Mouse (Mus musculus): Measurements from ENCODE around the gene Nmrk2. TPM values are rescaled to one million over a fixed set of nuclear protein-coding genes. Genes with fewer than 3 reads are reported as not detected.
A peak's percentile ranks its signal among the peaks of the same experiment; 100 is the strongest.
"Not testable (repeated sequence)": the region's sequence is repeated elsewhere in the genome, so short reads cannot be mapped to it uniquely, and the experiment has no call there.

The Nmrk2 gene
- total RNA-seq, 2 experiments from 2014 or later: 7.8 to 7.9 TPM

DNA sequence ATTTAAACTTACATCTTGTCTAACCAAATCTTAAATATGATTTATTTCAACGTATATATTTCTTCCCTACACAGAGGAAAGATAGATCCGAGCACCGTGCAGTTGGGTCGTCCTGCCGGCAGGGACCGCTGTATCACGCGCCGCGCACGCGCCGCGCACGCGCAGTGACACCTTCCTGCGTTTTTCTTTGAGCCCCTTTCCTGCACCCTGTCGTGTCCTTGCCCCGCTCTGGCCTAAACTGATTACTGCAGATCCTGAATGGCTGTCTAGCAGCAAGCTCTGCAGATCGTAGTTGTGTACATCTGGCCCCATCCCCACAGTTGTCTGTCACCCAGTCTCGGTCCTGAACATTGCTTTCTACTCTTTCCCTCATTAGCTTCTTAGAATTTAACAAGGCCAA is 28.7 kb downstream of the Nmrk2 start:
- intact Hi-C loops (cut with DNase I): no loop called here

DNA sequence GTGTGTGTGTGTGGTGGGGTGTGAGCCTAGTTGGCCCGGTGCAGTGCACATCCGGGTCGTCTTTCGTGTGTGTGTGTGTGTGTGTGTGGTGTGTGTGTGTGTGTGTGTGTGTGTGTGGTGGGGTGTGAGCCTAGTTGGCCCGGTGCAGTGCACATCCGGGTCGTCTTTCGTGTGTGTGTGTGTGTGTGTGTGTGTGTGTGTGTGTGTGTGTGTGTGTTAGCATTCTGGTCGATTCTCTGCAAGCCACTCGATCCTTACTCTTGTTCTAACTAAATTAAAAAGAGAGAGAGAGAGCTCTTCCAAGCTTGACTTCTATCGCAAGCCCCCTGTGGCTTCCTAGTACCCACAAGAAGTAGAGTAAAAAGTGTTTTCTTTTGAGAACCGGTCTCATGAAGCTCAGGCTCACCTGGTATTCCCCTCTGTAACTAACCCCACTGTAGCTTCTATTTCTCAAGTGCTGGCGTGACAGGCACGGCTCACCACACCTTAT is 32.4 kb downstream of the Nmrk2 start:
- intact Hi-C loops (cut with DNase I); DNase-seq: not testable (repeated sequence)

More for the DNA sequence above, 28.7 kb downstream of the Nmrk2 start:
- peak; percentile 84 to 87 for DNase-seq

DNA sequence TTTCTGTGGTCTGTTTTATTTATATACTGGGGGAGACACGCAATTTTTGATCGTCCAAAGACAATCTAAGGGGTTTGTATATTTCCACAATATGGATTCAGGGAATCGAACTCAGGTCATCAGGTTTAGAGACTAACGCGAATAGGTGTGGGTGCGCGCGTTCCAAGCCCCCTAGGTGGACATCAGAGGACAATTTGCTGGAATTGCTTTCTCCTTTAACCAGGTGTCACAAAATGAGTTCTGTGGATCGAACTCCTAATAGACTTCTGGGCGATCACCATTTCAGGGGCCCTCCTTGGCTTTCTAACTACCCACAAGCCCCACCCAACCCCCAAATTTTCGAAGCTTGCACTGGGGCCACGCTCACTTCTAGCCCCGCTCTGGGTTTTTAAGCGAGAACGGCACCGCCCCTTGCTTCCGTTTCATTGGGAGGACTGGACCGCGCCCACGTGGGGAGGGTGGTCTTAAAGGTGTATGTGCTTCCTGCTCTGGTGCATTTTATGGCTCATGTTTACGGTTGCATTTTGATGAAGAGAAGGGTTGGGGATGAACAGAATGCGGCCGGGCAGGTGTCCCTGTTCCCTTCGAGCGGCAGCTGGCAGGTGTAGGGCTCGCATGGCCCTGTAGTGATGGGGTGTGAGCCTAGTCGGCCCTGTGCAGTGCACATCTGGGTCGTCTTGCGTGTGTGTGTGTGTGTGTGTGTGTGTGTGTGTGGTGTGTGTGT is 33.2 kb downstream of the Nmrk2 start:
- intact Hi-C loops (cut with DNase I): no loop called here

DNA sequence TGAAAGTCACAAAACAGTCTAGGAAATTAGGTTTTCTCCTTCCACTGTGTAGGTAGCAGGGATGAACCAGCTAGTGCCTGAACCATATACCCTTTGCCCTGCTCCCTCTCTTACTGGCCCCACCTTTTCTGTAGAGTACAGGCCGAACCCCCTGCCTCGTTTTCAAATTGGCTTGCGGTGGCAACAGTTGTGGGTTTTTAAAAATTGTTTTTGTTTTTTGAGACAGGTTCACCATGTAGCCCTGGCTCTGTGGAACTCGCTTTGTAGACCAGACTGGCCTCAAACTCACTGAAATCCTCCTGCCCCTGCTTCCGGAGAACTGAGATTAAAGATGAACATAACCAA is 33.8 kb downstream of the Nmrk2 start:
- no peak for DNase-seq
- intact Hi-C loops (cut with DNase I): no loop called here

More for the DNA sequence above, 33.2 kb downstream of the Nmrk2 start:
- peak; percentile 85 for DNase-seq

DNA sequence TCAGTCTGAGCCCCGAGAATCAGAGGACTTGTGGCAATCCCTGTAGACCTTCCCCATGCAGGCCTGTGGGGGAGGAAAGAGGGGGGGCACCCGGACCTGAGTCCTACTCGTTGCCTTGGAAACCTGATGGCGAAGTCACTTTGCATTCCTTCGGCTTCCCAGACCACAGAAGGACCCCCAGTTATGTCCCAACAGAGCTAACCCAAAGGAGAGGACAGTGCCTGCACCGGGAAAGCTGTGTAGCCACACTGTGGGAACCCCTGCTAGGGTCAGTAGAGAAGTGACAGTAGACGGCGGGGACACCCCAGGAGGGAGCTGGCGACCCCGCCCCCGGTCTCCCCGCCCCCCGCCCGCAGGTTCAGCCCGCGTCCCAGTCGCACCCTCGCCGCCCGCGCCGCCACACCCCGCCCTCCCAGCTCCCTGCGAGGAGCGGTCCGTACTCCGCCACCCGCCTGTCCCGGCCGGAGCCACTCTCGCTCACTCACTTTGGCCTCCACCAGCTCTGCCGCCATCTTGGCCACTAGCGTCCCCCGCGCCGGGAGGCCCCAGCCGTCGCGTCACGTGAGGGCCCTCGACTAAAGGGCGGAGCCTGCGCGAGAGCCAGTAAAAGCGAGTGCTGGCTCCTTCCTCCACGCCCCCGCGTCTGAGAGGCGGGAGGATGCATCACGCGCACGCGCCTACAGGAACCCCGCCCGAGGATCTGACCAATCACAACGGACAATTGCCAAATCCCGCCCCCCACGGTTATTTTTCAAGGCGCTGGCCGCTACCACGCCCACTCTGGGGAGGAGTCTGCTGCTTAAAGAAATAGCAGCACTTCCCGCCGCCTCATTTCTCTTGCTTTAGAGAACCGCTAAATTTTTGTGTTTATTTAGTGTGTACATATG is 34.4 kb downstream of the Nmrk2 start, which contains the start of gene Pias4:
TSS of gene Pias4 (minus strand) at position 724 of the 887 bp plus-strand sequence.
- peak; percentile 100 for DNase-seq
- intact Hi-C loops (cut with DNase I): no loop called here

DNA sequence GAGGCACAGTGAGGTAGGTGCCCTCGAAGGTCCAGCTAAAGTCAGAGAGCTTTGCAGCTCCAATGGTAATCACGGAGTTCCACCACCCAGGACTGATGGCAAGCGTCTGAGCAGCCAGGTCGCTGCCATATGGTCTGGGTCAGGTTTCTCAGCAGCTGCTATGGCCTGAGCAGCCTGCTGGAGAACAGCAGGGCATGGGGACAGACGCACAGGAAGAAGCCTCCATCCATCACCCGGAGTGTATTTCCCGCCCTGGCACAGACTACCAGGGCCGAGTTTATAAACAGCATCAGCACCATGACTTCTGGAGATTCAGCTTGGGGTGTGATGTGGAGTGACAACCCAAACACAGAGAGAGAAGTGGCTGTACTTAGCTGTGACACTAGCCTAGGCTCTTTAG is 36.7 kb downstream of the Nmrk2 start:
- intact Hi-C loops (cut with DNase I): loop anchor here (2.0 kb wide), 1 partner anchor 18 kb away; no protein-coding TSS in a partner anchor
- no peak for DNase-seq

DNA sequence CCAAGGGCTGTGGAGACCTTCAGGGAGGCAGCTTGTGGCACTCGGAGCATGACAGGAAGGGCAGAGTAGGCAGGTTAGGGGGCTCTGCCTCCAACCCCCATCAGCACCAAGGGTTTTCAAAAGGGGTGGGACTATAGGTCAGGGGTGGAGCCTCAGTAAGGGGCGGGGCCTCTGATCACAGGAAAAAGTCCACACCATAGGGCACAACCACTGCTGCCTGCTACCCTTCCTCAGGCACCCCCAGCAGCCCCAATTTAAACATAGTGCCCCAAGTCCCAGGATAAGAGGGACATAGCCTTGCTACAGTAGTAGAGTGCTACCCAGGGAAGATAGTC is 39.6 kb downstream of the Nmrk2 start:
- intact Hi-C loops (cut with DNase I): loop anchor here (5.0 kb wide), 1 partner anchor 140 kb away; no protein-coding TSS in a partner anchor

DNA sequence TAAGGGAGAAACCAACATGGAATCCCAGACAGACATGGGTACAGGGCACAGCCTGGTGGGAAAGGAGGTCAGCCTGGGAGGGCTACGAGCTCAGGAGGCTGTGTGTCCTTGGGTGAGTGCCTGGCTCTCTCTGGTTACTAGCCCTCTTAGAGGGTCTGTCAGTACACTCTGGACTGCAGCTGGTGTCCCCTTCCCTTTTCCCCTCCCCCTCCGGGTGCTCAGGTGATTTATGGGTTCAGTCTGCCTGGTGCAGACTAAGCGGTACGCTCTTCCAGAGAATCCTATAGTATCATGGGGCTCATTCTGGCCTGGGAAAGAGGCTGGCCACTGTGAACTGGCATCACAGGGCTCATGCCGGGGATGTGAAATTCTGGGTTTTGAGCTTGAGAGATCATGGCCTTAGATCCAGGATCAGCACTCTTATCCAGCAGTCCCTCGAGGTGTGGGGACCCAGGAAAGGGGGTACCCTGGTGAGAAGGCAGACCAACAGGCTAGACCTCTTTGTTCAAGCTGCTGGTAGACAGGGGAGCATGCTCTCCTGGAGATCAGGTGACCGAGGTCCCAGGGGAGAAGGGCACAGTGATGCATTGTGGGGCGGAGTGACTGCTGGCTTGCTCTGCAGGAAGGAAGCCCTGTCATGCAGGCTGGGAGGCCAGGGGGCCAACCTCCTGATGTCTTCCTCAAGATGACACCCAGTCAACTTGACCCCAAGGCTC is 40.1 kb downstream of the Nmrk2 start:
- no peak for DNase-seq
- intact Hi-C loops (cut with DNase I): loop anchor here (5.0 kb wide), 1 partner anchor 139 kb away; no protein-coding TSS in a partner anchor

More for the DNA sequence above, 39.6 kb downstream of the Nmrk2 start:
- DNase-seq: no peak

DNA sequence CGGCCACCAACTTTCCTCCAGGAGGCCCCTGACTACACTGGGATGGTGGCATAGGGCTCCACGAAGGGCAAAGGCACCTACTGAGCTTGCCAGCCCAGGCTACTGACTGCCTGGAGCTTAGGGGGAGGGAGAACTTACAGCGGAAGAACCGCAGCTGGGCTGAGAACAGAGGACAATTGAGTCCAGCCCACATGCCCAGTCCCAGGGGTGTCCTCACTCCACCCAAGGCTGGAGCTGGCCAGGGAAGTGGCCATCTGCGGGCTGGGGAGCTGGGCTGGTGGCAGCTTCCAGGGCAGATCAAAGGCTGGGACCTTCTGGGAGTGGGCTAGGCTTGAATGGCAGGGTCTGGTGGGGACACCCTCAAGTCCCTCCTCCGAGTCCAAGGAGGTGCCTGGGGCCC is 47.1 kb downstream of the Nmrk2 start:
- intact Hi-C loops (cut with DNase I): no loop called here

DNA sequence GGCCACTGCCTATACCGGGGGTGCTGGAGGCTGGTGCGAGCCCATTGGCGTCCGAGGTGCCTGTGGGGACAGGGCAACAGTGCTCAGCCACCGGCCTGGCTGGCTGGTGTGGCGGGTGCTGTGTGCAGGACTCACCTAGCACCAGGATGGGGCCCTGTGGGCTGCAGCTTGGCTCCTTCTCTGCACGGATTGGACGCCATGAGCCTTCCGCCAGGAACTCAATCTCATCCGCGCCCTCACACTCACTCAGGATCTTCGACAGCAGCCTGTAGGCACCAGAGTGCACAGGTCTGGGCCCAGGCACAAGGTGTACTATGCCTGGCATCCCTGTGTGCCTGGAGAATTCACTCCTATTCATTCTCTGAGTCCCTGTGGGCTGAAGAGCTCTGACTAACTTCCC is 47.5 kb downstream of the Nmrk2 start:
- intact Hi-C loops (cut with DNase I): no loop called here
- DNase-seq: no peak

More for the DNA sequence above, 47.1 kb downstream of the Nmrk2 start:
- DNase-seq: no peak

DNA sequence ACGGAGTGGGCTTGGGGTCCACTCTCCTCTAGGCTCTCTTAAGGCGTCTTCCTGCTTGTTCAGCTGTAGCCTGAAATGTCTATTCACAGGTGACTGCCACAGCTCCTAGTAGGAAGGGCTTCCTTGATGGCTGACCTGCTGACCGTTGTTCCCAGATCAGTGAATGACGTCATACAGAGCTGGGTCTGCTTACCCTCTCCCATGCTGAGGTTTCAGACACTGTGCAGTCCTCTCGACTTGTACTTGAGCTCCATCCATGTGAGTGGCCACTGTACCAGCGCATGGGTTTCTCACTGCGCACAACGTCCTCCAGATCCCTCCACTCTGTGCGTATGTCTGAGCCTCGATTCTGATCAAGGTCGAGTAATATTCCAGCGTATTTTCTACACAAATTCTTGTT is 49.2 kb downstream of the Nmrk2 start:
- DNase-seq: no peak
- intact Hi-C loops (cut with DNase I): no loop called here

DNA sequence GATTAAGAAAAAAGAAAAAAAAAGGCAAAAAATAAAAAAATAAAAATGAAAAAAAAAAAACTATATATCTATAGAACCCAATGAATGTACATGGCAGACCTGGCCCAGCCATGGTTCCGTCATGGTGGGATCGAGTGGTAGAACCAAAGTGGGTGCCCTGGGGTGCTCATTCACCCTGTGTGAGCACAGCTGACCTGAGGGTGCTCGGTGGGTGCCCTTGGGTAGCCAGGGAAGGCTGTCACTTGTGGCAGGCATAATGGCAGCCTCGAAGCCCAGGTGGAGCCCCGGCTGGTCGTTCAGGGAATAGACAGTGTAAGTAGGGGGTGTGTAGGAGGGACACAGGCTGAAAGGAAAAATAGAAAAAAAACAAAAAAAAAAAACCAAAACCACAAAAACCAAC is 50.6 kb downstream of the Nmrk2 start:
- intact Hi-C loops (cut with DNase I): no loop called here
- DNase-seq: no peak

Other genes with a start within 250 kb of the Nmrk2 start
- under 1 TPM; 0.22 to 0.67 TPM for gene Gng7, start 187.1 kb downstream of the Nmrk2 start, total RNA-seq (2021)
- gene Diras1, start 176.4 kb downstream of the Nmrk2 start, total RNA-seq (2021): not detected
- gene Slc39a3, start 164.6 kb downstream of the Nmrk2 start, total RNA-seq (2021): 10 to 100 TPM; 14.5 to 14.6 TPM
- gene Sgta, start 141.9 kb downstream of the Nmrk2 start, total RNA-seq (2021): 10 to 100 TPM; 96.1 to 99.9 TPM
- gene Thop1, start 132.0 kb downstream of the Nmrk2 start, total RNA-seq (2021): 10 to 100 TPM; 11.9 to 13.1 TPM
- gene Creb3l3, start 103.2 kb downstream of the Nmrk2 start, total RNA-seq (2021): 1 to 10 TPM in 1 of 2 experiments, under 1 TPM in 1; 0.95 to 1.1 TPM
- 100 to 1,000 TPM; 113 to 125 TPM for gene Map2k2, start 96.1 kb downstream of the Nmrk2 start, total RNA-seq (2021)
- 10 to 100 TPM; 37.9 to 39.5 TPM for gene Zbtb7a, start 66.8 kb downstream of the Nmrk2 start, total RNA-seq (2021)
- 10 to 100 TPM; 14.0 to 17.1 TPM for gene Pias4, start 34.1 kb downstream of the Nmrk2 start, total RNA-seq (2021)
- gene Eef2, start 25.4 kb downstream of the Nmrk2 start, total RNA-seq (2021): 1,000 to 10,000 TPM; 1,005 to 1,085 TPM
- 10 to 100 TPM; 31.0 to 31.3 TPM for gene Dapk3, start 19.0 kb downstream of the Nmrk2 start, total RNA-seq (2021)
- gene 4930442H23Rik, start 18.2 kb downstream of the Nmrk2 start, total RNA-seq (2021): not detected
- gene Atcay, start 28.8 kb upstream of the Nmrk2 start, total RNA-seq (2021): under 1 TPM in 1 of 2 experiments, not detected in 1; 0.11 TPM
- gene Zfr2, start 31.1 kb upstream of the Nmrk2 start, total RNA-seq (2021): 1 to 10 TPM; 2.5 to 3.6 TPM
- under 1 TPM; 0.39 to 0.41 TPM for gene Matk, start 50.9 kb upstream of the Nmrk2 start, total RNA-seq (2021)
- gene Mrpl54, start 64.9 kb upstream of the Nmrk2 start, total RNA-seq (2021): 10 to 100 TPM; 95.2 to 97.4 TPM
- gene Apba3, start 64.9 kb upstream of the Nmrk2 start, total RNA-seq (2021): 100 to 1,000 TPM; 102 to 108 TPM
- under 1 TPM in 1 of 2 experiments, not detected in 1; 0.19 TPM for gene Tjp3, start 89.5 kb upstream of the Nmrk2 start, total RNA-seq (2021)
- 10 to 100 TPM; 31.5 to 33.3 TPM for gene Pip5k1c, start 90.9 kb upstream of the Nmrk2 start, total RNA-seq (2021)
- gene Cactin, start 119.1 kb upstream of the Nmrk2 start, total RNA-seq (2021): 10 to 100 TPM; 13.2 to 17.4 TPM
- 1 to 10 TPM; 5.0 to 5.4 TPM for gene Tbxa2r, start 126.7 kb upstream of the Nmrk2 start, total RNA-seq (2021)
- gene Gipc3, start 141.2 kb upstream of the Nmrk2 start, total RNA-seq (2021): 1 to 10 TPM; 5.9 TPM
- 10 to 100 TPM; 60.4 to 67.1 TPM for gene Hmg20b, start 148.4 kb upstream of the Nmrk2 start, total RNA-seq (2021)
- 10 to 100 TPM; 11.7 to 12.5 TPM for gene Mfsd12, start 155.4 kb upstream of the Nmrk2 start, total RNA-seq (2021)
- under 1 TPM; 0.31 to 0.81 TPM for gene 4930404N11Rik, start 163.8 kb upstream of the Nmrk2 start, total RNA-seq (2021)
- 10 to 100 TPM; 27.8 to 29.4 TPM for gene Fzr1, start 176.5 kb upstream of the Nmrk2 start, total RNA-seq (2021)
- 10 to 100 TPM; 50.3 to 52.2 TPM for gene Dohh, start 182.4 kb upstream of the Nmrk2 start, total RNA-seq (2021)
- gene Gm48551, start 182.4 kb upstream of the Nmrk2 start, total RNA-seq (2021): 1 to 10 TPM; 1.1 to 2.0 TPM
- gene Gm48552, start 187.0 kb upstream of the Nmrk2 start, total RNA-seq (2021): under 1 TPM in 1 of 2 experiments, not detected in 1; 0.62 TPM
- 1 to 10 TPM; 2.2 to 2.4 TPM for gene Smim24, start 191.0 kb upstream of the Nmrk2 start, total RNA-seq (2021)